Mouse (Mus musculus) limb, embryonic 13.5 days (tissue): ENCODE data around the gene Hhat. TPM values are rescaled to one million over a fixed set of nuclear protein-coding genes. Genes with fewer than 3 reads are reported as not detected.

Experiments used
- ATAC-seq: fragments of 200-750 bp; cut with Nextera tagmentation; 2 replicates; pipeline ENCODE4 v1.8.0; 2017; ENCODE audit warnings: low read depth, moderate number of reproducible peaks, moderate TSS enrichment; ENCODE audit not compliant: low FRiP score
- H3K27ac ChIP-seq: fragments of 300-500 bp; sonication (generic); 2 replicates; pipeline ENCODE4 v1.5.1; 2015; ENCODE audit warnings: inconsistent platforms, mild to moderate bottlenecking, moderate library complexity
- H3K27me3 ChIP-seq: fragments of 300-500 bp; sonication (generic); 2 replicates; pipeline ENCODE4 v1.6.1; 2015; ENCODE audit warnings: mild to moderate bottlenecking, inconsistent platforms
- H3K36me3 ChIP-seq: fragments of 300-500 bp; sonication (generic); 2 replicates; pipeline ENCODE4 v1.6.1; 2015; ENCODE audit warnings: inconsistent platforms, mild to moderate bottlenecking, moderate library complexity
- H3K4me1 ChIP-seq: fragments of 300-500 bp; sonication (generic); 2 replicates; pipeline ENCODE4 v1.6.1; 2015; ENCODE audit warnings: inconsistent platforms
- H3K4me2 ChIP-seq: fragments of 300-500 bp; sonication (generic); replicated peaks from 2 replicates; pipeline ENCODE4 v1.6.1; 2015; ENCODE audit warnings: inconsistent platforms, mild to moderate bottlenecking, moderate library complexity
- H3K4me3 ChIP-seq: fragments of 300-500 bp; sonication (generic); 2 replicates; pipeline ENCODE4 v1.5.1; 2015; ENCODE audit warnings: moderate library complexity, mild to moderate bottlenecking, inconsistent platforms
- H3K9ac ChIP-seq: fragments of 300-500 bp; sonication (generic); 2 replicates; pipeline ENCODE4 v1.6.1; 2015; ENCODE audit warnings: mild to moderate bottlenecking, inconsistent platforms
- H3K9me3 ChIP-seq: fragments of 300-500 bp; sonication (generic); 2 replicates; pipeline ENCODE4 v1.6.1; 2016; ENCODE audit warnings: inconsistent platforms
- WGBS: fragments of 180-500 bp; shearing (Covaris S2); methylation state at CpG from one replicate; pipeline ENCODE4 v1.1.7; 2015; 5-methylcytosine and 5-hydroxymethylcytosine counted together
- polyA plus RNA-seq: library from polyadenylated mRNA; unstranded; fragments of >200 nt; fragmentation: Nextera tagmentation; extraction: Ambion mirVana; gene quantifications from 2 replicates; pipeline ENCODE4 v1.2.1, GENCODE M21; 2015

Gene Hhat
- 10.3 and 10.6 TPM in 2 replicates for polyA plus RNA-seq

- Histone ChIP-seq H3K27ac (peak within 1 kb of the TSS; percentile 96), H3K9ac (peak within 1 kb of the TSS; percentile 97), H3K4me2 (peak within 1 kb of the TSS; percentile 93), H3K4me1 (peaks cover 22% of the 10 kb centered on the region), H3K36me3 (no peaks in the 10 kb centered on the region), H3K27me3 (no peaks in the 10 kb centered on the region), H3K9me3 (no peaks in the 10 kb centered on the region), H3K4me3 (peak within 1 kb of the TSS; percentile 64)
- ATAC-seq = peak; percentile 82
- WGBS = 1% methylated on average over 68 of the region's 70 CpGs
Measured at GRCm38 (mm10) chr1:192770495-192771331, at the start of gene Hhat. Gene Hhat (minus strand): TSS chr1:192771223.

GRCm38 (mm10) chr1:192818334-192818733, 47.3 kb upstream of the Hhat start:
- H3K4me2 ChIP-seq = no peak overlapping the region
- ATAC-seq = no peak
- no peak overlapping the region for H3K27ac ChIP-seq
- H3K9me3 ChIP-seq = no peaks in the 10 kb centered on the region
- WGBS = 94% methylated on average over 5 of the region's 5 CpGs
- no peak overlapping the region for H3K9ac ChIP-seq
- no peaks in the 10 kb centered on the region; the same call in 1 of the 2 replicates for H3K36me3 ChIP-seq
- H3K4me1 ChIP-seq = peaks cover 38% of the 10 kb centered on the region
- H3K4me3 ChIP-seq = no peak overlapping the region
- no peaks in the 10 kb centered on the region for H3K27me3 ChIP-seq

GRCm38 (mm10) chr1:192815789-192816188, 44.8 kb upstream of the Hhat start:
- 27% methylated on average over 2 of the region's 2 CpGs for WGBS
- Histone ChIP-seq H3K9ac (0 out of 2 replicates have a peak overlapping the region, but pooled peaks have one; percentile 39), H3K9me3 (no peaks in the 10 kb centered on the region), H3K27ac (peak overlapping the region; percentile 34; the same call in 1 of the 2 replicates), H3K27me3 (no peaks in the 10 kb centered on the region), H3K4me3 (no peak overlapping the region), H3K4me1 (peaks cover 23% of the 10 kb centered on the region), H3K4me2 (no peak overlapping the region), H3K36me3 (no peaks in the 10 kb centered on the region)
- no peak; the same call in 1 of the 2 replicates for ATAC-seq

GRCm38 (mm10) chr1:192814700-192815099, 43.7 kb upstream of the Hhat start:
- Histone ChIP-seq H3K4me1 (peaks cover 23% of the 10 kb centered on the region), H3K4me3 (no peak overlapping the region), H3K36me3 (no peaks in the 10 kb centered on the region), H3K9me3 (no peaks in the 10 kb centered on the region), H3K9ac (no peak overlapping the region), H3K27me3 (no peaks in the 10 kb centered on the region), H3K27ac (peak overlapping the region; percentile 34; the same call in 1 of the 2 replicates), H3K4me2 (no peak overlapping the region)
- WGBS = 15% methylated on average over 3 of the region's 3 CpGs
- no peak for ATAC-seq

- no peaks in the 10 kb centered on the region for H3K9me3 ChIP-seq
- WGBS = 92% methylated on average over 9 of the region's 9 CpGs
- no peak overlapping the region for H3K4me3 ChIP-seq
Measured at GRCm38 (mm10) chr1:192812758-192813157, 41.7 kb upstream of the Hhat start.

GRCm38 (mm10) chr1:192812290-192812689, 41.3 kb upstream of the Hhat start:
- Histone ChIP-seq H3K27me3 (no peaks in the 10 kb centered on the region), H3K36me3 (no peaks in the 10 kb centered on the region), H3K4me2 (no peak overlapping the region), H3K4me3 (no peak overlapping the region), H3K9ac (no peak overlapping the region), H3K27ac (no peak overlapping the region), H3K4me1 (peaks cover 36% of the 10 kb centered on the region), H3K9me3 (no peaks in the 10 kb centered on the region)
- WGBS = 76% methylated on average over 5 of the region's 5 CpGs
- ATAC-seq = no peak

More at GRCm38 (mm10) chr1:192812758-192813157, 41.7 kb upstream of the Hhat start:
- Histone ChIP-seq H3K27ac (no peak overlapping the region), H3K27me3 (no peaks in the 10 kb centered on the region), H3K36me3 (no peaks in the 10 kb centered on the region), H3K4me2 (no peak overlapping the region), H3K9ac (no peak overlapping the region), H3K4me1 (peaks cover 36% of the 10 kb centered on the region)
- no peak for ATAC-seq

GRCm38 (mm10) chr1:192806168-192807157, 35.4 kb upstream of the Hhat start:
- H3K27me3 ChIP-seq = no peaks in the 10 kb centered on the region
- peaks cover 39% of the 10 kb centered on the region for H3K4me1 ChIP-seq
- no peak overlapping the region for H3K4me3 ChIP-seq
- 44% methylated on average over 10 of the region's 10 CpGs for WGBS
- peak; percentile 76 for ATAC-seq
- H3K36me3 ChIP-seq = no peaks in the 10 kb centered on the region
- peak overlapping the region; percentile 85 for H3K27ac ChIP-seq
- no peaks in the 10 kb centered on the region for H3K9me3 ChIP-seq
- no peak overlapping the region for H3K4me2 ChIP-seq
- H3K9ac ChIP-seq = peak overlapping the region; percentile 39; the same call in 1 of the 2 replicates

GRCm38 (mm10) chr1:192800338-192800737, 29.3 kb upstream of the Hhat start:
- Histone ChIP-seq H3K27ac (peak overlapping the region; percentile 92), H3K9me3 (no peaks in the 10 kb centered on the region), H3K4me1 (peaks cover 57% of the 10 kb centered on the region), H3K36me3 (no peaks in the 10 kb centered on the region), H3K4me3 (no peak overlapping the region), H3K4me2 (no peak overlapping the region), H3K9ac (no peak overlapping the region), H3K27me3 (no peaks in the 10 kb centered on the region)
- no peak for ATAC-seq
- 51% methylated on average over 8 of the region's 8 CpGs for WGBS

GRCm38 (mm10) chr1:192799165-192799991, 28.4 kb upstream of the Hhat start:
- H3K36me3 ChIP-seq = no peaks in the 10 kb centered on the region
- H3K4me3 ChIP-seq = no peak overlapping the region
- peak overlapping the region; percentile 40 for H3K4me2 ChIP-seq
- H3K27me3 ChIP-seq = no peaks in the 10 kb centered on the region
- H3K9ac ChIP-seq = no peak overlapping the region
- ATAC-seq = peak; percentile 64
- H3K4me1 ChIP-seq = peaks cover 55% of the 10 kb centered on the region
- peak overlapping the region; percentile 92 for H3K27ac ChIP-seq
- 6% methylated on average over 10 of the region's 10 CpGs for WGBS
- H3K9me3 ChIP-seq = peaks cover 3% of the 10 kb centered on the region; the same call in 1 of the 2 replicates

GRCm38 (mm10) chr1:192798212-192799164, 27.5 kb upstream of the Hhat start:
- peak overlapping the region; percentile 40 for H3K4me2 ChIP-seq
- H3K9me3 ChIP-seq = peaks cover 3% of the 10 kb centered on the region; the same call in 1 of the 2 replicates
- no peaks in the 10 kb centered on the region for H3K27me3 ChIP-seq
- ATAC-seq = peak; percentile 85
- H3K4me1 ChIP-seq = peaks cover 62% of the 10 kb centered on the region
- no peaks in the 10 kb centered on the region for H3K36me3 ChIP-seq
- peak overlapping the region; percentile 92 for H3K27ac ChIP-seq
- H3K9ac ChIP-seq = no peak overlapping the region; the same call in 1 of the 2 replicates
- H3K4me3 ChIP-seq = no peak overlapping the region
- 26% methylated on average over 16 of the region's 16 CpGs for WGBS
